Mouse (Mus musculus) gonadal fat pad, adult 2 months (tissue): ENCODE results near the gene Cabp1. TPM values are rescaled to one million over a fixed set of nuclear protein-coding genes. Genes with fewer than 3 reads are reported as not detected.

Source experiments
- DNase-seq: peaks from one replicate; pipeline ENCODE4 v3.0.0-alpha.2; 2012; ENCODE audit warnings: low read depth
- polyA plus RNA-seq: library from polyadenylated mRNA; depleted of rRNA; stranded (reverse); fragments of >200 nt; gene quantifications from 2 replicates; pipeline ENCODE4 v1.2.3, GENCODE M21; 2012; rRNA removed

Cabp1 gene
- polyA plus RNA-seq, 1 experiment, result 3.3 TPM

DNA sequence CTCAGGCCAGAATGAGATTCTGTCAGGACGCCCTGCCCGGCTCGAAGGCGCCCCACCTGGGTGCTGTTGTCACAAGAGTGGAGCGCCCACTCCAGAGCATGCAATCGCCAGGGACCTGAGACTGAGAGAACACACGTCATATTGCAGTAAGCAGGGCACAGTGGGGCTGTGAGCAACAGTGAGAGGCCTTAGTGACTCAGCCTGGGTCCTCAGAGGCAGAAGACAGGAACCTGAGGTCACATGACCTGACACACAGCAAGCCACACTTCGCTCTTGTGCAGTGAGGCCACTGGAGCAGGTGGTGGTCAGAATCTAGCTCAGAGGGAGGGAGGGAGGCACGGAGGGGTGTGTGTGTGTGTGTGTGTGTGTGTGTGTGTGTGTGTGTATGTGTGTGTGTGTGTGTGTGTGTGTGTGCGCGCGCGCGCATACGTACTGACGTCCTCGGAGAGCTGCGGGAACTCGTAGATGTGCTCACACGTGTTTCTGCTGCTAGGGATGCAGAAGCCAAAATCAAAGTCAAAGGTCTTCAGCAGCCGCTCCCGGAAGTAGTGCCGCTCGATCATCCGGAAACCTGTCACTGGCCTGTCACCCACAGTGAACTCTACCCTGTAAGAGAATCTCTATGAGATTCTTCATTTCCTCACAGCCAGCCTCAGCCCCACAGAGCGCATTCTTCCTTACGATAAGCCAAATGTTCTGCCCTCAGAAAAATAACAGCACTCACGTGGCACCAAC lies 67.4 kb downstream of the Cabp1 start:
- DNase-seq, result no peak

DNA sequence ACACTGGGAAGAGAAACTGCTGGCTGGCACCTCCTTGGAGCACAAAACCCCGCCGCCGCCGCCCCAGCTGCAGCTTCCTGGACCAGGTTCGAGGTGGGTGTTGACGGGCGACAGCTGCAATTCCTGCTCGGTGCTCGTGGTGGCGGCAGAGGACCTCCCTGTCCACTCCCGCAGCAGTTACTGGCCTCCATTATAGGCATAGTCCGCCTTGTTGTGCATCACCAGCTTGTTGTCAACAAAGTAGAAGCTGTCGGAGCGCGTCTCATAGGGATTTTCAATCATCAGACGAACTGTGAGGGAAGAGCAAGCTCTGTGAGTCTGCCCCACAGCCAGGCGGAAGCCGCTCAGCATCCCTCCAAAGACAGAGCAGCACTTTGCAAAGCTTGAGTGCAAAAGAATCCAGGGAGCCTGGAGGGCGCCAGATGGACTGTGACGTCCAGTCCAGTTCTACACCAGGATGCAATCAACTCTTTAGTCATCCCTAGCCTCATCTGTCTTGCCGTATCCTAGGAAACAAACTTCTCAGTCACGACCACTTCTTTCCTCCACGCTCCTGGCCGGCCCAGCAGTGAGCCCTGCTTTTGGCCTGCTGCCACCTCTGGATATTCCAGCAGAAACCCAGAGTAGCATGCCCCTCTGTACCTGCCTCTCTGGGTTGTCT lies 68.8 kb downstream of the Cabp1 start:
- DNase-seq, result no peak

DNA sequence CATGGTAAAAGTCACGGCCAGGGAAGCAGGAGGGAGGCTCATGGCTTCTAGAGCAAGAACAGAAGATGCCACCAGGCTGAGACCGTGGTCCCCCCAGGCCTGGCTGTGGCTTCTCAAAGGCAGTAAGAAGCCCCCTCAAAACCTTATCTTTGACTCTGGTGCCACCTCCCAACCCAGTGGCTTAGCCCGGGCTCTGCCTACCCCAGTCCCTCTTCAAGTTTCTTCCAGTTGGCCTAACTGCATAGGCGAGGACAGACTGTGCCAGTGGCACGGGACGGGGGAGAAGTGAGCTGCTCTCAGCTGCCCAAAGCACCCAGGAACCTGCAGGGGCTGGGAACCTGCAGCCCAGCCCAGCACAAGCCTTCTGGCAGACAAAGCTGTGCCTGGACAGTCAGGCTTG lies 69.5 kb downstream of the Cabp1 start:
- no peak for DNase-seq

DNA sequence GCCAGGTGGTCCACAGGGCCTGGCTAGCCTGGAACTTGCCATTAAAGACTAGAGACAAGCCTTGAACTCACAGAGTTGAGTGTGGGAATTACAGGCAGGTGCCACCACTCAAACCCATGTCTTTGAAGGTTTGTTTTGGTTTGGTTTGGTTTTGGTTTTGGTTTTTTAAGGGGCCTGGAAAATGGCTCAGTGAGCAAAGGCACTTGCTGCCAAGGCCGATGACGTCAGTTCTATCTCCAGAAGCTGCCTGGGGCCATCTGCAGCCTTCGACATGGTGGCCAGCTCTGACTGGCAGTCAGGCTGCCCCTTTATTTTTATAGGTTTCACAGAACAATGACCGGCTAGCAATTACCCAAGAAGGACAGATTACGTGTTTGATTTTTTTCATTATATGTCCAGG lies 73.2 kb downstream of the Cabp1 start:
- DNase-seq, result no peak

DNA sequence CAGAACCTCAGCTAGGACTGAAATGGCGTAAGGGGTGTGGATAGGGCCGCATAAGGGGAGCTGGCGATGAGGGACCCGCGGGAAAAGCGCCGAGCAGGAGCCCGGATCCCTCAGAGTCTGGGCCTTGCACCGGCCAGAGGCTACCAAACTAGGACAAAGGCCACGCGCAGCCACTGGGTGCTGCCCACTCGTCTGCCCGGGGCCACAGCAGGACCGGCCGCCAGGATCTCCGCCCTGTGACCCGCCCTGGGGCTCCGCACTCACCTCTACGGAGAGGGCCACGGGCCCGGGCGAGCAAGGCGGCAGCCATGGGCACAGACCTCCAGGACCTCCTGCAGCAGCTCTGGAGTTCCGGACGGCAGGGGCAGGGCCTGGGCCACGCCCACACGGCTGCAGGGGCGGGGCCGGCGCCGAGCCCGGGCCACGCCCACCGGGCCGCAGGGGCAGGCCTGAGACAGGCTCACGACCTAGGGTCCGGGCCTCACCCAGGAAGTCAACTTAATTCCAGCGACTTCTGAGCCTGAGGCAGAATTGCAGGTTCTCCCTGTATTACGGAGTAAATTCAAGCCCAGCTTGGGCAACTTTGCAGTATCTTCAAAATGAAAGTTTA lies 75.1 kb downstream of the Cabp1 start, which contains the start of gene Acads:
Gene Acads (minus strand): TSS at position 386 of the 610 bp plus-strand sequence.
- no peak for DNase-seq

Other genes with a start within 250 kb of the Cabp1 start
- 0.18 and 0.55 TPM in 2 replicates for gene Hnf1a, start 223.3 kb downstream of the Cabp1 start, polyA plus RNA-seq
- gene Sppl3, start 183.2 kb downstream of the Cabp1 start, polyA plus RNA-seq, result 55.5 and 57.5 TPM in 2 replicates
- gene Gm10401, start 96.1 kb downstream of the Cabp1 start, polyA plus RNA-seq, result 0.30 TPM in 1 of 2 replicates, not detected in the other
- gene Acads, start 75.0 kb downstream of the Cabp1 start, polyA plus RNA-seq, result 107 and 151 TPM in 2 replicates
- 78.3 and 91.3 TPM in 2 replicates for gene Unc119b, start 59.4 kb downstream of the Cabp1 start, polyA plus RNA-seq
- 138 and 166 TPM in 2 replicates for gene Mlec, start 36.2 kb downstream of the Cabp1 start, polyA plus RNA-seq
- 108 and 125 TPM in 2 replicates for gene Pop5, start 41.5 kb upstream of the Cabp1 start, polyA plus RNA-seq
- gene Rnf10, start 78.5 kb upstream of the Cabp1 start, polyA plus RNA-seq, result 162 and 183 TPM in 2 replicates
- 15.4 and 15.5 TPM in 2 replicates for gene Coq5, start 85.3 kb upstream of the Cabp1 start, polyA plus RNA-seq
- gene Dynll1, start 106.6 kb upstream of the Cabp1 start, polyA plus RNA-seq, result 125 and 204 TPM in 2 replicates
- 40.3 and 55.6 TPM in 2 replicates for gene Srsf9, start 132.8 kb upstream of the Cabp1 start, polyA plus RNA-seq
- gene Gatc, start 146.8 kb upstream of the Cabp1 start, polyA plus RNA-seq, result 12.4 and 14.3 TPM in 2 replicates
- gene Triap1, start 146.8 kb upstream of the Cabp1 start, polyA plus RNA-seq, result 19.1 and 28.7 TPM in 2 replicates
- gene Cox6a1, start 154.6 kb upstream of the Cabp1 start, polyA plus RNA-seq, result 1,933 and 1,974 TPM in 2 replicates
- 1.5 and 2.2 TPM in 2 replicates for gene Msi1, start 235.2 kb upstream of the Cabp1 start, polyA plus RNA-seq